8 mouse cellular contexts compared by ENCODE assay signal in genomic region chr5:135544865-135545797, GRCm38 (mm10). TPM values are rescaled to one million over a fixed set of nuclear protein-coding genes. Genes with fewer than 3 reads are reported as not detected.
A peak's percentile ranks its signal among the peaks of the same experiment; 100 is the strongest.
DNase-seq lines count a peak whose midpoint lies in the region; ATAC-seq and TF ChIP-seq lines count a peak whose summit lies in the region.

Hip1 (minus strand) TSS chr5:135545120.

- peak within 1 kb of the TSS; percentile 71 for H3K9ac ChIP-seq in heart, embryonic 15.5 days
- no peak within 1 kb of the TSS for H3K9ac ChIP-seq in liver, embryonic 14.5 days (replicated peaks)
- peak within 1 kb of the TSS; percentile 66 for H3K9ac ChIP-seq in neural tube, embryonic 11.5 days (ENCODE audit: low read length)
- peak within 1 kb of the TSS; percentile 65 for H3K9ac ChIP-seq in stomach, postnatal 0 days (ENCODE audit: low read length)

- no peaks in the 10 kb centered on the region for H3K36me3 ChIP-seq in forebrain, embryonic 10.5 days (replicated peaks)
- no peaks in the 10 kb centered on the region for H3K36me3 ChIP-seq in heart, embryonic 15.5 days
- no peaks in the 10 kb centered on the region for H3K36me3 ChIP-seq in liver, embryonic 14.5 days (replicated peaks; ENCODE audit: control insufficient read depth, insufficient read depth, low read depth)
- H3K36me3 ChIP-seq in neural tube, embryonic 11.5 days (ENCODE audit: control insufficient read depth, insufficient read depth, low read length) = no peaks in the 10 kb centered on the region
- H3K36me3 ChIP-seq in stomach, postnatal 0 days (ENCODE audit: control insufficient read depth, insufficient read depth, low read length) = no peaks in the 10 kb centered on the region

- peak within 1 kb of the TSS; percentile 87 for H3K27ac ChIP-seq in forebrain, embryonic 10.5 days
- peak within 1 kb of the TSS; percentile 68 for H3K27ac ChIP-seq in heart, embryonic 15.5 days
- H3K27ac ChIP-seq in liver, embryonic 14.5 days = no peak within 1 kb of the TSS
- no peak within 1 kb of the TSS for H3K27ac ChIP-seq in neural tube, embryonic 11.5 days (ENCODE audit: low read depth, low read length)
- peak within 1 kb of the TSS; percentile 56 for H3K27ac ChIP-seq in stomach, postnatal 0 days (replicated peaks)

- H3K9me3 ChIP-seq in forebrain, embryonic 10.5 days = no peaks in the 10 kb centered on the region
- H3K9me3 ChIP-seq in heart, embryonic 15.5 days (replicated peaks) = no peaks in the 10 kb centered on the region
- no peaks in the 10 kb centered on the region for H3K9me3 ChIP-seq in liver, embryonic 14.5 days (ENCODE audit: control insufficient read depth, low read length)
- H3K9me3 ChIP-seq in neural tube, embryonic 11.5 days (ENCODE audit: control insufficient read depth, low read length) = no peaks in the 10 kb centered on the region
- no peaks in the 10 kb centered on the region for H3K9me3 ChIP-seq in stomach, postnatal 0 days (ENCODE audit: control insufficient read depth, low read length)

- DNase-seq in c-Kit-positive CD71-negative TER-119-negative erythroid progenitor cells, embryonic 14.5 days (ENCODE audit: low read depth) = peak; percentile 95
- DNase-seq in forebrain, embryonic 10.5 days (ENCODE audit: extremely low spot score, low spot score) = peak; percentile 97
- peak; percentile 96 to 98 for DNase-seq in kidney, postnatal 25 days
- DNase-seq in liver, embryonic 14.5 days (ENCODE audit: low read depth in 3 of 3, low spot score in 3 of 3) = peak; percentile 79 to 84 (median 82)
- peak; percentile 95 for DNase-seq in neural tube, embryonic 11.5 days (ENCODE audit: low spot score)
- peak; percentile 94 for DNase-seq in stomach, postnatal 0 days (ENCODE audit: low spot score)

- ATAC-seq in CD4-positive, CD25-positive, alpha-beta regulatory T cell, adult 4 months = peak; percentile 97
- ATAC-seq in heart, embryonic 15.5 days (replicated peaks; ENCODE audit: insufficient number of reproducible peaks, insufficient read depth, low FRiP score, low read depth) = peak; percentile 99
- ATAC-seq in liver, embryonic 14.5 days (ENCODE audit: insufficient read depth) = peak; percentile 97
- peak; percentile 98 for ATAC-seq in neural tube, embryonic 11.5 days (ENCODE audit: insufficient read depth, low FRiP score, low TSS enrichment)
- peak; percentile 98 for ATAC-seq in stomach, postnatal 0 days (ENCODE audit: low FRiP score, low TSS enrichment)

- peak; percentile 60 for TF ChIP-seq CTCF in liver, embryonic 14.5 days (IDR thresholded peaks at IDR 0.05; ENCODE audit: low read depth)
- TF ChIP-seq CTCF in stomach, postnatal 0 days (IDR thresholded peaks at IDR 0.05; ENCODE audit: low read depth) = peak; percentile 82

- peak within 1 kb of the TSS; percentile 84 for H3K4me3 ChIP-seq in forebrain, embryonic 10.5 days
- peak within 1 kb of the TSS; percentile 77 for H3K4me3 ChIP-seq in heart, embryonic 15.5 days
- H3K4me3 ChIP-seq in liver, embryonic 14.5 days (ENCODE audit: insufficient read depth in 1 of 2, low read depth in 2 of 2, low read length in 2 of 2) = peak within 1 kb of the TSS; percentile 50 to 66
- H3K4me3 ChIP-seq in neural tube, embryonic 11.5 days (ENCODE audit: low read depth, low read length) = peak within 1 kb of the TSS; percentile 55
- H3K4me3 ChIP-seq in stomach, postnatal 0 days (ENCODE audit: low read depth, low read length) = peak within 1 kb of the TSS; percentile 68

- peak within 1 kb of the TSS; percentile 95 for H3K4me2 ChIP-seq in heart, embryonic 15.5 days
- peak within 1 kb of the TSS; percentile 59 for H3K4me2 ChIP-seq in liver, embryonic 14.5 days (ENCODE audit: low read depth)
- H3K4me2 ChIP-seq in neural tube, embryonic 11.5 days (ENCODE audit: low read depth) = peak within 1 kb of the TSS; percentile 79
- H3K4me2 ChIP-seq in stomach, postnatal 0 days (replicated peaks; ENCODE audit: low read depth) = peak within 1 kb of the TSS; percentile 82

- peaks cover 28% of the 10 kb centered on the region for H3K27me3 ChIP-seq in forebrain, embryonic 10.5 days (ENCODE audit: poor library complexity, severe bottlenecking)
- no peaks in the 10 kb centered on the region for H3K27me3 ChIP-seq in heart, embryonic 15.5 days
- peaks cover 12% of the 10 kb centered on the region for H3K27me3 ChIP-seq in liver, embryonic 14.5 days (ENCODE audit: control insufficient read depth, insufficient read depth, low read length)
- 0 out of 2 replicates have a peak, but pooled peaks cover 4% of the 10 kb centered on the region for H3K27me3 ChIP-seq in neural tube, embryonic 11.5 days (ENCODE audit: control insufficient read depth, insufficient read depth, low read length)
- H3K27me3 ChIP-seq in stomach, postnatal 0 days (ENCODE audit: control insufficient read depth, insufficient read depth, low read length) = no peaks in the 10 kb centered on the region

- peaks cover 24% of the 10 kb centered on the region for H3K4me1 ChIP-seq in forebrain, embryonic 10.5 days
- H3K4me1 ChIP-seq in heart, embryonic 15.5 days (replicated peaks) = peaks cover 11% of the 10 kb centered on the region
- peaks cover 0 to 2% of the 10 kb centered on the region in 2 experiments; a peak in 1 of 4 replicates for H3K4me1 ChIP-seq in liver, embryonic 14.5 days (replicated peaks; ENCODE audit: control insufficient read depth in 2 of 2, insufficient read depth in 2 of 2, low read length in 1 of 2)
- H3K4me1 ChIP-seq in neural tube, embryonic 11.5 days (ENCODE audit: control insufficient read depth, insufficient read depth, low read length) = no peaks in the 10 kb centered on the region
- H3K4me1 ChIP-seq in stomach, postnatal 0 days (replicated peaks; ENCODE audit: control insufficient read depth, insufficient read depth) = no peaks in the 10 kb centered on the region; the same call in 1 of the 2 replicates

- WGBS in forebrain, embryonic 10.5 days = under 1% methylated on average over 46 of the region's 46 CpGs
- under 1% methylated on average over 46 of the region's 46 CpGs for WGBS in heart, embryonic 15.5 days
- under 1% methylated on average over 46 of the region's 46 CpGs for WGBS in liver, embryonic 14.5 days (ENCODE audit: insufficient replicate concordance)
- under 1% methylated on average over 46 of the region's 46 CpGs for WGBS in neural tube, embryonic 11.5 days
- WGBS in stomach, postnatal 0 days = under 1% methylated on average over 45 of the region's 46 CpGs

- TF ChIP-seq EP300 in liver, embryonic 14.5 days (IDR thresholded peaks at IDR 0.05; ENCODE audit: low read depth) = no peak
- no peak for TF ChIP-seq EP300 in stomach, postnatal 0 days (optimal IDR thresholded peaks at IDR 0.05)

RNA-seq across cellular contexts. Expression of gene Hip1, which starts in this region (rescaled TPM):
- polyA plus RNA-seq in CD4-positive, CD25-positive, alpha-beta regulatory T cell, adult 4 months (2017; shearing (Covaris generic)) = 1 to 10 TPM; 5.4 to 7.4 TPM
- 66.6 and 72.1 TPM in 2 replicates for polyA plus RNA-seq in forebrain, embryonic 10.5 days (2016; fragmentation: Nextera tagmentation; extraction: Ambion mirVana)
- polyA plus RNA-seq in heart, embryonic 15.5 days (2015; fragmentation: Nextera tagmentation; extraction: Ambion mirVana) = 20.6 and 25.7 TPM in 2 replicates
- 1.5 and 2.2 TPM in 2 replicates for polyA plus RNA-seq in liver, embryonic 14.5 days (2012; rRNA removed)
- 2.8 and 2.9 TPM in 2 replicates for polyA plus RNA-seq in liver, embryonic 14.5 days (2014; fragmentation: Nextera tagmentation; extraction: Ambion mirVana)
- polyA plus RNA-seq in neural tube, embryonic 11.5 days (2014; fragmentation: Nextera tagmentation; extraction: Ambion mirVana) = 55.5 and 57.3 TPM in 2 replicates
- polyA plus RNA-seq in stomach, postnatal 0 days (2015; fragmentation: Nextera tagmentation; extraction: Ambion mirVana) = 4.9 and 7.3 TPM in 2 replicates

Comparison
In these comparisons a context has a peak if more than half of its experiments do, and no peak if none do; other contexts are left out.
1. H3K27ac ChIP-seq: peak in forebrain, embryonic 10.5 days (single experiment), heart, embryonic 15.5 days (single experiment) and stomach, postnatal 0 days (single experiment); none in liver, embryonic 14.5 days (single experiment) and neural tube, embryonic 11.5 days (single experiment).
2. Peak in every context shown above with its lines, with median percentiles within 50 percentile points of each other: ATAC-seq, DNase-seq, H3K4me3 ChIP-seq and H3K4me2 ChIP-seq.